Comparison of ENCODE assay signal across 12 mouse cellular contexts in the genomic region with DNA sequence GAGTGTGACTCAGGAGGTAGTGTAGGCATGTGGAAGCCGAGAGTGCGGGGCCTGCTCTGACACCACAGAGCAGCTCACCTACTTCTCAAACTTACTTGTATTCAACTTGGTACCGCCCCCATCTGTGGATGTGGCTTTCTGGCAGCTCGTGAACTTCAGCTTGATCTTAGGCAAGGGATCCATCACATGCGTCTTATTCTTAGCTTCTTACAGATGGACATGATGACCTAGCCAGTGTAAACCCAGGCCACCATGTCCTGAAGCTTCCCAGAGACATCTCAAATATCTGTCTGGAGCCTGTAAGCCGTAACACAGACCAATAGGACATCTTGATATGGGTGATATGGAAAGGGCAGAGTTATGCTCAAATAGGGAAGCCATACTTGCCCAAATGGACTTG.
"Had no signal": no experiment of that assay in that cellular context is flagged by ENCODE, and none has a peak within 500 bp of the region (broad histone marks: within the 10 kb centered on the region; RNA-seq: fewer than 3 reads in every experiment).

No protein-coding gene starts in this region.

- DNase-seq: liver, postnatal 0 days; lung, adult 2 months; lung, postnatal 14 days; lung, postnatal 36 days; midbrain, embryonic 14.5 days; retina, postnatal 1 day; right cerebral cortex, adult 18-20 months; right cerebral cortex, postnatal 25 days; right cerebral cortex, postnatal 4 days; thymus, adult 2 months; thymus, postnatal 25 days; thymus, postnatal 4 days had no signal
